Mouse (Mus musculus): ENCODE measurements around the gene Ap3d1. TPM values are rescaled to one million over a fixed set of nuclear protein-coding genes. Genes with fewer than 3 reads are reported as not detected.

Gene Ap3d1
- polyA plus RNA-seq, 1 experiment from 2014 or later, result 93.9 TPM

- H3K9me3 ChIP-seq, result no peaks in the 10 kb centered on the region
- H3K9ac ChIP-seq, result no peak overlapping the region
- no peaks in the 10 kb centered on the region for H3K4me1 ChIP-seq
- H3K4me2 ChIP-seq (replicated peaks), result no peak overlapping the region
- H3K27me3 ChIP-seq (replicated peaks), result no peaks in the 10 kb centered on the region
- H3K36me3 ChIP-seq, result peaks cover 100% of the 10 kb centered on the region
- H3K4me3 ChIP-seq, result no peak overlapping the region
- 0 out of 2 replicates have a peak, but pooled peaks have one; percentile 50 for ATAC-seq (ENCODE audit: low FRiP score, low read depth)
- 78% methylated on average over 2 of the region's 2 CpGs for WGBS
- no peak overlapping the region for H3K27ac ChIP-seq
These were observed 32.5 kb upstream of the Ap3d1 start for GRCm38 (mm10) chr10:80774549-80774948.

GRCm38 (mm10) chr10:80773816-80774215 is 31.8 kb upstream of the Ap3d1 start:
- Histone ChIP-seq H3K4me3 (no peak overlapping the region), H3K36me3 (peaks cover 97% of the 10 kb centered on the region), H3K4me2 (replicated peaks) (no peak overlapping the region), H3K27me3 (replicated peaks) (no peaks in the 10 kb centered on the region), H3K9me3 (no peaks in the 10 kb centered on the region), H3K9ac (0 out of 2 replicates have a peak overlapping the region, but pooled peaks have one; percentile 29), H3K4me1 (no peaks in the 10 kb centered on the region), H3K27ac (no peak overlapping the region)
- 92% methylated on average over 5 of the region's 5 CpGs for whole genome bisulfite sequencing
- ATAC-seq (ENCODE audit: low FRiP score, low read depth), result no peak

GRCm38 (mm10) chr10:80768365-80768764 is 26.3 kb upstream of the Ap3d1 start:
- H3K4me1 ChIP-seq, result no peaks in the 10 kb centered on the region
- H3K4me3 ChIP-seq, result no peak overlapping the region
- no peak overlapping the region for H3K27ac ChIP-seq
- WGBS, result 91% methylated on average over 6 of the region's 6 CpGs
- H3K9me3 ChIP-seq, result no peaks in the 10 kb centered on the region
- no peaks in the 10 kb centered on the region for H3K27me3 ChIP-seq (replicated peaks)
- ATAC-seq (ENCODE audit: low FRiP score, low read depth), result no peak
- no peak overlapping the region for H3K4me2 ChIP-seq (replicated peaks)
- H3K9ac ChIP-seq, result no peak overlapping the region
- H3K36me3 ChIP-seq, result peaks cover 86% of the 10 kb centered on the region

GRCm38 (mm10) chr10:80766161-80766815 is 24.2 kb upstream of the Ap3d1 start:
- no peak for ATAC-seq (ENCODE audit: low FRiP score, low read depth)
- H3K36me3 ChIP-seq, result peaks cover 65% of the 10 kb centered on the region
- 89% methylated on average over 10 of the region's 10 CpGs for WGBS
- H3K4me3 ChIP-seq, result no peak overlapping the region
- H3K9ac ChIP-seq, result no peak overlapping the region
- H3K27me3 ChIP-seq (replicated peaks), result no peaks in the 10 kb centered on the region
- no peak overlapping the region for H3K27ac ChIP-seq
- H3K4me1 ChIP-seq, result no peaks in the 10 kb centered on the region
- H3K4me2 ChIP-seq (replicated peaks), result no peak overlapping the region
- no peaks in the 10 kb centered on the region for H3K9me3 ChIP-seq

GRCm38 (mm10) chr10:80765746-80766145 is 23.7 kb upstream of the Ap3d1 start:
- whole genome bisulfite sequencing, result 89% methylated on average over 2 of the region's 2 CpGs
- Histone ChIP-seq H3K27me3 (replicated peaks) (no peaks in the 10 kb centered on the region), H3K4me3 (no peak overlapping the region), H3K9me3 (no peaks in the 10 kb centered on the region), H3K9ac (no peak overlapping the region), H3K27ac (no peak overlapping the region), H3K36me3 (peaks cover 60% of the 10 kb centered on the region), H3K4me1 (peaks cover 4% of the 10 kb centered on the region; the same call in 1 of the 2 replicates), H3K4me2 (replicated peaks) (no peak overlapping the region)
- no peak for ATAC-seq (ENCODE audit: low FRiP score, low read depth)

GRCm38 (mm10) chr10:80763502-80763901 is 21.4 kb upstream of the Ap3d1 start:
- Histone ChIP-seq H3K4me1 (peaks cover 10% of the 10 kb centered on the region; the same call in 1 of the 2 replicates), H3K4me2 (replicated peaks) (no peak overlapping the region), H3K9me3 (no peaks in the 10 kb centered on the region), H3K27ac (no peak overlapping the region), H3K36me3 (peaks cover 41% of the 10 kb centered on the region), H3K4me3 (no peak overlapping the region), H3K27me3 (replicated peaks) (no peaks in the 10 kb centered on the region), H3K9ac (no peak overlapping the region)
- ATAC-seq (ENCODE audit: low FRiP score, low read depth), result no peak
- WGBS, result 95% methylated on average over 2 of the region's 2 CpGs

- Histone ChIP-seq H3K4me1 (peaks cover 27% of the 10 kb centered on the region), H3K9me3 (no peaks in the 10 kb centered on the region), H3K36me3 (peaks cover 27% of the 10 kb centered on the region), H3K4me2 (replicated peaks) (no peak overlapping the region), H3K27ac (no peak overlapping the region), H3K27me3 (replicated peaks) (no peaks in the 10 kb centered on the region), H3K4me3 (no peak overlapping the region), H3K9ac (no peak overlapping the region)
- no peak for ATAC-seq (ENCODE audit: low FRiP score, low read depth)
- 69% methylated on average over 3 of the region's 3 CpGs for WGBS
These were observed 19.8 kb upstream of the Ap3d1 start for GRCm38 (mm10) chr10:80761821-80762220.

- 87% methylated on average over 4 of the region's 4 CpGs for WGBS
- Histone ChIP-seq H3K36me3 (peaks cover 17% of the 10 kb centered on the region), H3K9ac (no peak overlapping the region), H3K27ac (no peak overlapping the region), H3K9me3 (no peaks in the 10 kb centered on the region), H3K4me3 (no peak overlapping the region), H3K27me3 (replicated peaks) (no peaks in the 10 kb centered on the region), H3K4me1 (peaks cover 37% of the 10 kb centered on the region), H3K4me2 (replicated peaks) (no peak overlapping the region)
- no peak for ATAC-seq (ENCODE audit: low FRiP score, low read depth)
These were observed 18.8 kb upstream of the Ap3d1 start for GRCm38 (mm10) chr10:80760596-80761524.

- H3K36me3 ChIP-seq, result no peaks in the 10 kb centered on the region
- H3K4me1 ChIP-seq, result peaks cover 38% of the 10 kb centered on the region
- no peak overlapping the region for H3K4me2 ChIP-seq (replicated peaks)
- no peak overlapping the region for H3K27ac ChIP-seq
- H3K4me3 ChIP-seq, result no peak overlapping the region
- H3K9me3 ChIP-seq, result no peaks in the 10 kb centered on the region
- H3K27me3 ChIP-seq (replicated peaks), result no peaks in the 10 kb centered on the region
- peak overlapping the region; percentile 44; the same call in 1 of the 2 replicates for H3K9ac ChIP-seq
- no peak for ATAC-seq (ENCODE audit: low FRiP score, low read depth)
- WGBS, result 93% methylated on average over 7 of the region's 7 CpGs
These were observed 16.6 kb upstream of the Ap3d1 start for GRCm38 (mm10) chr10:80758651-80759050.

- Histone ChIP-seq H3K36me3 (no peaks in the 10 kb centered on the region), H3K4me2 (replicated peaks) (peak overlapping the region; percentile 93; the same call in 1 of the 2 replicates), H3K27ac (no peak overlapping the region), H3K9ac (peak overlapping the region; percentile 44; the same call in 1 of the 2 replicates), H3K27me3 (replicated peaks) (no peaks in the 10 kb centered on the region), H3K9me3 (no peaks in the 10 kb centered on the region), H3K4me3 (no peak overlapping the region), H3K4me1 (peaks cover 38% of the 10 kb centered on the region)
- no peak for ATAC-seq (ENCODE audit: low FRiP score, low read depth)
- 49% methylated on average over 5 of the region's 5 CpGs for WGBS
These were observed 15.7 kb upstream of the Ap3d1 start for GRCm38 (mm10) chr10:80757717-80758116.

GRCm38 (mm10) chr10:80756967-80757366 is 14.9 kb upstream of the Ap3d1 start:
- H3K4me1 ChIP-seq, result peaks cover 45% of the 10 kb centered on the region
- WGBS, result 76% methylated on average over 4 of the region's 4 CpGs
- H3K27ac ChIP-seq, result no peak overlapping the region
- no peaks in the 10 kb centered on the region for H3K9me3 ChIP-seq
- H3K27me3 ChIP-seq (replicated peaks), result no peaks in the 10 kb centered on the region
- no peak for ATAC-seq (ENCODE audit: low FRiP score, low read depth)
- H3K4me3 ChIP-seq, result peak overlapping the region; percentile 15
- H3K9ac ChIP-seq, result 0 out of 2 replicates have a peak overlapping the region, but pooled peaks have one; percentile 98
- no peaks in the 10 kb centered on the region for H3K36me3 ChIP-seq
- H3K4me2 ChIP-seq (replicated peaks), result peak overlapping the region; percentile 93

- H3K4me1 ChIP-seq, result peaks cover 49% of the 10 kb centered on the region
- H3K4me2 ChIP-seq (replicated peaks), result peak overlapping the region; percentile 93
- H3K9ac ChIP-seq, result peak overlapping the region; percentile 98; the same call in 1 of the 2 replicates
- ATAC-seq (ENCODE audit: low FRiP score, low read depth), result no peak
- no peak overlapping the region for H3K27ac ChIP-seq
- no peaks in the 10 kb centered on the region for H3K9me3 ChIP-seq
- H3K36me3 ChIP-seq, result no peaks in the 10 kb centered on the region
- H3K27me3 ChIP-seq (replicated peaks), result no peaks in the 10 kb centered on the region
- H3K4me3 ChIP-seq, result peak overlapping the region; percentile 99
- 76% methylated on average over 2 of the region's 2 CpGs for WGBS
These were observed 14.4 kb upstream of the Ap3d1 start for GRCm38 (mm10) chr10:80756509-80756908.
